Mouse (Mus musculus) gastrocnemius, adult 2 months (tissue): ENCODE measurements around the gene Uty. TPM values are rescaled to one million over a fixed set of nuclear protein-coding genes. Genes with fewer than 3 reads are reported as not detected.

Experiments used
- DNase-seq: peaks from one replicate; pipeline ENCODE4 v3.0.0; 2022
- H3K27ac ChIP-seq: fragments of 200-600 bp; 2 replicates; pipeline ENCODE4 v1.8.1; 2022; ENCODE audit warnings: mild to moderate bottlenecking
- H3K4me3 ChIP-seq: fragments of 200-600 bp; 2 replicates; pipeline ENCODE4 v1.8.1; 2022; ENCODE audit warnings: mild to moderate bottlenecking, moderate library complexity
- CTCF ChIP-seq: fragments of 200-600 bp; IDR thresholded peaks from 2 replicates; pipeline ENCODE4 v1.8.1; 2022; ENCODE audit warnings: antibody characterized with exemption, mild to moderate bottlenecking, moderate library complexity
- intact Hi-C: fragments of 180-260 bp; cut with DNase I; formaldehyde crosslinking; loops from one replicate; pipeline ENCODE4 v1.15.1; 2025
- long read RNA-seq, 2 experiments: library from polyadenylated mRNA; stranded (forward); transcript quantifications; one replicate each; pipeline ENCODE4 v2.0.0; 2021
- total RNA-seq, 2 experiments: library from RNA; stranded (reverse); gene quantifications; 2 replicates each; pipeline ENCODE4 v1.2.3; 2021

Uty gene
- 10 to 100 TPM in 1 of 2 experiments, not detected in 1; 16.7 TPM for total RNA-seq
- long read RNA-seq, experiment 1: 0 reads
- long read RNA-seq, experiment 2, full-length matches to known transcripts: 1 of 14 reads
- long read RNA-seq, experiment 2, partial matches to known transcripts: 2 of 14 reads
- long read RNA-seq, experiment 2, other reads (novel, unspliced or antisense): 11 of 14 reads

GRCm38 (mm10) chrY:1245426-1245863 is at the start of gene Uty:
Uty (minus strand) TSS chrY:1245759.
- peak; percentile 68 for DNase-seq
- no peak within 1 kb of the TSS for H3K4me3 ChIP-seq
- H3K27ac ChIP-seq: no peak within 1 kb of the TSS
- no peak for TF ChIP-seq CTCF
- intact Hi-C loops: no loop called here

- DNase-seq: no peak
Measured at GRCm38 (mm10) chrY:1293708-1294107, 48.1 kb upstream of the Uty start.

GRCm38 (mm10) chrY:1286171-1286795 is 40.7 kb upstream of the Uty start, which contains the start of gene Ddx3y:
Ddx3y (minus strand) TSS chrY:1286629.
- no peak for TF ChIP-seq CTCF
- no peak within 1 kb of the TSS for H3K4me3 ChIP-seq
- intact Hi-C loops: no loop called here
- H3K27ac ChIP-seq: no peak within 1 kb of the TSS
- DNase-seq: peak; percentile 79

More at GRCm38 (mm10) chrY:1293708-1294107, 48.1 kb upstream of the Uty start:
- intact Hi-C loops: no loop called here
- Histone ChIP-seq H3K4me3 (no peak overlapping the region), H3K27ac (no peak overlapping the region)
- no peak for TF ChIP-seq CTCF

- H3K27ac ChIP-seq: no peak overlapping the region
- intact Hi-C loops: no loop called here
- TF ChIP-seq CTCF: no peak
- DNase-seq: peak; percentile 21
- H3K4me3 ChIP-seq: no peak overlapping the region
Measured at GRCm38 (mm10) chrY:1285735-1286134, 40.2 kb upstream of the Uty start.

GRCm38 (mm10) chrY:1246117-1246516 is 558 bp upstream of the Uty start:
- TF ChIP-seq CTCF: no peak
- H3K4me3 ChIP-seq: no peak overlapping the region
- no peak overlapping the region for H3K27ac ChIP-seq
- intact Hi-C loops: no loop called here
- no peak for DNase-seq

GRCm38 (mm10) chrY:1244940-1245339 is 619 bp downstream of the Uty start:
- no peak for DNase-seq
- H3K4me3 ChIP-seq: no peak overlapping the region
- H3K27ac ChIP-seq: no peak overlapping the region
- intact Hi-C loops: no loop called here
- no peak for TF ChIP-seq CTCF

GRCm38 (mm10) chrY:1244421-1244820 is 1.1 kb downstream of the Uty start:
- intact Hi-C loops: no loop called here
- DNase-seq: no peak
- no peak overlapping the region for H3K4me3 ChIP-seq
- TF ChIP-seq CTCF: no peak
- no peak overlapping the region for H3K27ac ChIP-seq

GRCm38 (mm10) chrY:1220001-1220400 is 25.6 kb downstream of the Uty start:
- DNase-seq: no peak
- TF ChIP-seq CTCF: no peak
- H3K4me3 ChIP-seq: no peak overlapping the region
- intact Hi-C loops: no loop called here
- no peak overlapping the region for H3K27ac ChIP-seq

- Histone ChIP-seq H3K27ac (no peak overlapping the region), H3K4me3 (no peak overlapping the region)
- TF ChIP-seq CTCF: no peak
- intact Hi-C loops: no loop called here
- no peak for DNase-seq
Measured at GRCm38 (mm10) chrY:1178476-1178875, 67.1 kb downstream of the Uty start.

GRCm38 (mm10) chrY:1163054-1163453 is 82.5 kb downstream of the Uty start:
- no peak for DNase-seq
- Histone ChIP-seq H3K27ac (no peak overlapping the region), H3K4me3 (no peak overlapping the region)
- no peak for TF ChIP-seq CTCF
- intact Hi-C loops: no loop called here

GRCm38 (mm10) chrY:1116153-1116552 is 129.4 kb downstream of the Uty start:
- DNase-seq: no peak
- H3K4me3 ChIP-seq: no peak overlapping the region
- H3K27ac ChIP-seq: no peak overlapping the region
- no peak for TF ChIP-seq CTCF
- intact Hi-C loops: no loop called here

- Histone ChIP-seq H3K4me3 (no peak overlapping the region), H3K27ac (no peak overlapping the region)
- intact Hi-C loops: no loop called here
- TF ChIP-seq CTCF: no peak
- no peak for DNase-seq
Measured at GRCm38 (mm10) chrY:1114016-1114415, 131.5 kb downstream of the Uty start.

Other genes with a start within 250 kb of the Uty start
- gene Eif2s3y, start 235.2 kb downstream of the Uty start, total RNA-seq: 10 to 100 TPM in 1 of 2 experiments, not detected in 1; 27.6 TPM
- 10 to 100 TPM in 1 of 2 experiments, not detected in 1; 68.8 TPM for gene Ddx3y, start 40.9 kb upstream of the Uty start, total RNA-seq
- gene Usp9y, start 214.0 kb upstream of the Uty start, total RNA-seq: not detected